Mouse (Mus musculus) adrenal gland, adult (tissue): ENCODE data around the gene Rufy4.

Experiments used
- DNase-seq, 2 experiments: peaks; one replicate each; pipeline ENCODE4 v3.0.0; 2022 to 2023; ENCODE audit warnings: low spot score in 1 of 2; ENCODE audit not compliant: inconsistent age in 2 of 2

Gene Rufy4

GRCm38 (mm10) chr1:74196621-74197419 is 71.5 kb downstream of the Rufy4 start:
- peak in 1 of 2 experiments; percentile 15 for DNase-seq
